Mouse (Mus musculus): Measurements from ENCODE around the gene Cyp39a1.

Gene Cyp39a1

DNA sequence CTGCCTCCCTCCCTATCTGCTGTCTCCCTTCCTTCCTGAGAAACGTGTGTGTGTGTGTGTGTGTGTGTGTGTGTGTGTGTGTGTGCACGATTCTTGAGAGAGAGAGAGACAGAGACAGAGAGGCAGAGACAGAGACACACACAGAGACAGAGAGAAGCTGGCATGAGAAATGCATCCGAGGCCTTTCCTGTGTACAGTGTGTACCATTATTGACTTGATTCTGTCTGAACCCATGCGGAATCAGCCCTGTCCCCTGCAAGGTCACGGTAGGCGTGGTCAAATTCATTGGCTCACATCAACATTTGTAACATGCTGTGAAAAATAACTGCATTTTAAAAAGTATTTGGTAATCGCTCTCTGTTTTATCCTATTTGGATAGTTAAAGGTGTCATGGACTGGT lies 16.9 kb downstream of the Cyp39a1 start:
- DNase-seq (ENCODE audit: low spot score): no peak

DNA sequence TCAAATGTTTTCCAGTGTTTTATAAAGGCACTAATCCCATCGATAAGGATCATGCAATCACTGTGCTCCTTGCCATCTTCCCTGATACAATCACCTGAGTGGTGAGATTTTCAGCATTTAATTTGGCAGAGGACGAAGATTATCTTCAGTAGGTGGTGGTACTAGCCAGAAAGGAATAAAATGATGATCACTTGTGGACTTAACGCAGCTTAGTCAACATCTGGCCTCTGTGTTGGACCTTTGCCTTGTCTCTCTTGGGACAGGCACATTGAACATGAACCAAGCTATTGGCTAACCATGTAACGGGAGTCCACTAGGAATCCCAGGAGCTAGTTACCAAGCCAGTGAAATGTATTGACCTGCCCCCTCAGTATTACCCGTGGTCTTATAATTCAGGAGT lies 17.4 kb downstream of the Cyp39a1 start:
- no peak for DNase-seq (ENCODE audit: low spot score)

DNA sequence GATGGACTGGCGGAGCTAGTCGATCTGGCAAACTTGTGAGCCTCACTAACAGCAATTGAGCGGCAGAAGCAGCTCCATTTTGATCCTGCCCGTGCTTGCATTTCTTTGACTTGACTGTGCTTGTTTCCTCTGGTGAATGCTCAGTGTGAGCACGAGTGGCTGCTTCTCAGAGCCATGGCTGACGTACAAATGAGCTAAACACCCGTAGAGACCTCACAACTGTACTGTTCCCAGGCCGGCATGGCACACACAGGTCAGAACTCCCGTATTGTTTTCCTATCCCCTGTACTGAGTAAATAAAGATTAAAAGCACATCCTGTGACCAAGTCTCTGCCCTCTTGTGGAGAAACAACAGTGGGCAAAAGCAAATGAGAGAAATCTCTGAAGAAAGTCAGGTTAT lies 22.4 kb downstream of the Cyp39a1 start:
- no peak for DNase-seq (ENCODE audit: low spot score)

DNA sequence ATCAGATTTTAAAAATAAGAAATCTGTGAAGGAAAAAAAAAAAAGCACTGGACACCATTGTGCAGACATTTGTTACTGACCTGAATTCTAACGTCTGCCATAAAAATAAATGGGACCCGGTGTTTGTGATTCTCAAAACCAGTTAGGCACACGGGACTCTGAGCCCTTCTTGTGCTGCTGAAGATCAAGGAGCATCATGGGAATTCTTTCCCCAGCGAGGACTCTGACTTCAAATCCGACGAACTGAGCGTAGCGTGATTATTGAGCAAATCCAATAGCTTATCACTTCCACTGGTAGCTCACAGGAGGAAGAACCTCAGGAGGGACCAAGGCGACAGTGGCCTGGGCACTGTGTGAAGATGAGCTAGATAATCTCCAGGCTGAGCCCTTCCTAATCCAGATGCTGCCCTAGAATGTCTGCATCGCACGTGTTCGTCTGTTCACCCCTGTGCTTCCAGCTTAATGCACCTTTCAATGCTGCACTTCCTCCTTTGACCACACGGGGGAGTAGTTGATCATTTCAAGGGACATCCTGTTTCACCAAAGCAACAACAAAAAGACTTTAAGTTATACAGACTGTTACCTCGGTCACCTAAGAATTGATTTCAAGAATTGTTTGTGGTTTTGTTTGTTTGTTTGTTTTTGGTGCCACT lies 31.9 kb downstream of the Cyp39a1 start:
- peak; percentile 50 for DNase-seq (ENCODE audit: low spot score)

DNA sequence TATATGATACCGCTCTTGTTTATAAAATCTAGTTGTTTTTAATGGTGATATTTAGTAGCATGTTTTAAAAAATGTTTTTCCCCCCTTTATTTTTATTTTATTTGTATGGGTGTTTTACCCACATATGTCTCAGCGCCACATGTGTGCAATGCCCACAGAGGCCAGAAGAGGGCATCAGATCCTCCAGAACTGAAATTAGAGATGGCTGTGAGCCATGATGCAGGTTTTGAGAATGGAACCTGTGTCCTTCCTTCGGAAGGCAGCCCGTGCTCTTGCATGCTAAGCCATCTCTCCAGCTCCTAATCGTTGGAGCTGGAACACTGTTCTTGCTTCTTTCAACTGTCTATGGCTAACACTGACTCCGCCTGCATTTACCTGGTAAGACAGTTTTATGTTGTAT lies 33.8 kb downstream of the Cyp39a1 start:
- peak; percentile 17 for DNase-seq (ENCODE audit: low spot score)

DNA sequence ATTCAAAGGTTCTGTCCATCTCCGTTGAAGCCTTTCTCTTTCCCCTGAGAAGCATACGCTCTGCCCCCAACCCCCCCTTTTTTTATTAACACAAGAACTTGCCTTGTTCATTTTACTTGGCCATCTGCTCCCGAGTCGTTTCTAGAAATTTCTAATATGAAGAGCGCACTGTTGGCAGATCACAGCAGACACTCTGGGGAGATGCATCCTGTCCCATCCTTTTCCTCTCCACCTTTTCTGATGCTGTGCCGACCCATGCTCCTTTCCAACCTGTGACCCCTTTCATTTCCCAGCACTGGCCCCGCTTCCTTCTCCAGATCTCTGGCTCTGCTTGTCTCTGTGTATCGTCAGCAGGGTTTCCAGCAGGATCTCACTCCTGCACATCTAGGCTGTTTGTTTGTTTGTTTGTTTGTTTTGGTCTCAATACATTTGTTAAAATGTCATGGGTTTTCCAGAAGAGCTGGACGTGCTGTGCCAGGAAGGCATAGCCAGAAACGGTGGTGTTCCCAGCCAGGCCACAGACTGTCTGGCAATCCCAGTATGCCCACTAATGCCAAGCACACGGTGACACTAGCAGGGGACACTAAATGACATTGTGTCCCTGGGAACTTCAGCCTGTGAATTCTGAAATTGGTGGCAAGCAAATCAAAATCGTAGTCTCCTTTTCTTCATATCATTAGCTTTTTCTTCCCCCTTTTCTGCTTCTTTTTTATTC lies 37.1 kb downstream of the Cyp39a1 start:
- no peak for DNase-seq (ENCODE audit: low spot score)

DNA sequence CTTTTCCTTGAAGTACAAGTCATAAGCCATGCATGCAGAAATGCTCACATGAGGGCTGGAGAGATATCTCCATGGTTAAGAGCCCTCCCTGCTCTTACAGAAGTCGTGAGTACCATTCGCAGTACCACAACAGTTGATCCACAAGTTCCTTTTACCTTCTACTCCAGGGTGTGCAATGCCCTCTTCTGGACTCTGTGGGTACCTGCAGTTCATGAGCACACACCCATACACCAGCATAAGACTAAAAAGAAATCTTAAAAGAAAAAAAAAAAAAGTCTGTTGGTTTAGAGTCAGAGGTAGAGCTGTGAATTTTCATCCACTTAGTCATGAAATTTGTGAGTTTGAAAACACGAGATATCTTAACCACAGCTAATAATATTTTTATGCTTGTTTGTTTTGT lies 39.5 kb downstream of the Cyp39a1 start:
- no peak for DNase-seq (ENCODE audit: low spot score)

DNA sequence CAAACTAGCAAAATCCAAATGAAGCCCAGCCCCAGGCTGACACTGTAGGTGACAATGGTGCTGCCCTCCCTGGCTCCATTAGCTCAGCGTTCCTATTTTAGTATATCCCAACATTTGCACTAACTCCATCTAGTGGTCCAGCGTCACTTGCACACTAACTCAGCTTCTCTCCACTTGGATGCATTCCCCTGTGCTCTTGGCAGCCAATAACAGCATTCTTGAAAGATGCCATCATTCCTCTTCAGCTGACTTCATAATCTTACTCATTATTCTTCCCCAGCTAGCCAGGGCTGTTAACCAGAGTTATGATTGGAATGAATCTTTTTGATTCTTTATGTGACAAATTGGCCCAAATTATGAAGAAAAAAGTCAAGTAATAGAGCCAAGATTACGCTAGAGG lies 40.0 kb downstream of the Cyp39a1 start:
- no peak for DNase-seq (ENCODE audit: low spot score)

DNA sequence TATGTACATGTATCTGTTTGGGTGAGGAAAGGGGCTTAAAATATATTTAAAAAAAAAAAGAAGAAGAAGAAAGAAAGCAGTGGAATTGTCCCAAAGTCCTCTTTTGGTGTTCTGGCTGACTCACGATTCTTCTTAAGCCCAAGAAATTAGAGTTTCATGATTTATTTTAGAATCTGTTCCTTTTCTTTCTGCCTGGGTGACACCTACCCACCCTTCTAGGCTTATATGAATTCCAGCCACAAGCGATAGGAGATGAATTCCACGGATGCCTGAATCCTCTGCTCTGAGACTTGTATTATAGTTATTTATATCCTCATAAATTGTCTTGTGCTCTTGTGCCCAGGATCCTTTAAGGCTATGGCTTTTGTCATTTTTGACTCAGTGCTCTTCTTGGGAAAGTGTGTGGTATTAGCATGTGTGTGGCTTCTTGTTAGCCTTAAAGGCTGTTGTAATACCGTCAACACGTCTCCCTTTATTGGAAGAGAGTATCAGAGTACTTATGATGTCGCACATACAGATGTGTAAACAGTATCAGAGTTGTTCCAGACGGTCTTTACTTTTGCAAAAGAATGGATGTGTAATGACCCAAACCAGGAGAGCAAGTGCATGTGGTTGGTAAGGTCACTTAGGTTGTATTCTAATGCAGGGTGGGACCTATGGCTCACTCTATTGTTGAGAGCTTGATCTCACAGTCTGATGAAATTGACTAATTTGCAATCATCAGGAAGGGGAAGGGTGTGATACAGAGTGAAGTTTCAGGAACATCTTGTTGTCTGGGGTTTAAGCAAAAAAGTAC lies 44.5 kb downstream of the Cyp39a1 start:
- no peak for DNase-seq (ENCODE audit: low spot score)

DNA sequence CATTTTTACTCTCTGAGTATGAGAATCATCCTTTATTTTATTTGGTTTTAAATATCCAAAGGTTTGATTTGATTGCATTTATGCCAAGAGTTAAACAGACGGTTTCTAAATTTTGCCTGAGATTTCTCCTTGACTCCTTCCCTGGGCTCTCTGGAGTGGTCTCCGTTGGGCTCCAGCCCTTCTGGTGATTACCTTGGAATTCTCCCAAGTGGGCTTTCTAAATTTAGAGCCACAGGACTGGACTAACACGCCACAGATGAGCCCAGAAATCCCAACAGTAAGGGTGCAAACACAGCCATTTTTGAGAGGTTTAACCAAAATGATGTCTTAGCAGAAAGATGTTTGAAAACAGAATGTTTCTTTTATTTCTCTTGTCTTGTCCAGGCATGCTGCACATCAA lies 47.0 kb downstream of the Cyp39a1 start:
- no peak for DNase-seq (ENCODE audit: low spot score)

DNA sequence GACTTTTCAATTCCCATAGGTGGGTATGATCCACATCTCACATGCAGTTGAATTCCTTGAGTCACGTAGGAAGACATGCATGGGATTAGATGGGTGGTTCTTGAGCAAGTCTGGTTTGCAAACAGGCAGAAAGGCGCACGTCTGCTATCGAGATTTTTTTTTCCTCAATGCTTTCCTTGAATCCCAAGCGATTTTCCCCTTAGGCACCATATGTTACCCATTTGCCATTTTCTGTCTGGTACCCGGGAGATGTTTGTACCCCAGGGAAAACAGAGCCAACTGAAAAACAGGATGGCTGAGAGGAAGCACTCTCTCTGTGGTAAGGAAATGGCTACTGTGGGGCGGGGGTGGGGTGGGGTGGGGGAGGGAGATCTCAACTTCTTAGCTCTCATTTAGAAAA lies 49.4 kb downstream of the Cyp39a1 start:
- no peak for DNase-seq (ENCODE audit: low spot score)

DNA sequence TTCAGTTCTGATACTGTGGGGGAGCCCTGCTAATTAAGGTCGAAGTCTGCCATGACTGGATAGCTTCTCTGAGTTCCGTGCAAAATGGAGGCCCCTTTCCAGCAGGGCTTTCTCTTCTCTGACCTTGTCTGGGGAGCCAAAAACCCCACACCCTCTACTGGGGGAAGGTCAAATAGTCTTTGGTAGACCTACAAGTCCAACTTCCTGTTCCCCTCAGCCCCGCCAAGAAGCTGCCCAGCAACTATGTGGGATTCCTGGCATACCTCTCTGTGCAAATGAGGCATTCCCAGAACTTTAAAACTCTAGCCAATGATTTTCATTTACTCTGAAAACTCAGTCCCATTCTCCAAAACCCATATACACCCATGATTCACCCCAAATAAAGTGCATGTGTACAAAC lies 52.2 kb downstream of the Cyp39a1 start:
- DNase-seq (ENCODE audit: low spot score): no peak

DNA sequence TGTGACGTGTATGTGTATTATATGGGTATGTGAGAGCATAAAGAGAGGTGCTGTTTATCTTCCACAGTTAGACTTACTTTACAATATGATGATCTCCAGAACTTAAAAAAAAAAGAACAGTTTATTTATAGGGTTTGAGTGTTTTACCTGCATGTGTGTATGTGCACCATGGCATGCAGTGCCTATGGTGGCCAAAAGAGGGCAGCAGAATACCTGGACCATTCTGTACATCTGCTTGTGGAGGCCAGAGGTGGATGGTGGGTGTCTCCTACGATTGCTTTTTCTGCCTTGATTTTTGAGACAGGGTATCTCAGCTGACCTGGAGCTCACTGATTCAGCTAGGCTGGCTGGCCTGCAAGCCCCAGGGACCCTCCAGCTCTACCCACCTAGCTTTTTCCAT lies 57.3 kb downstream of the Cyp39a1 start:
- DNase-seq (ENCODE audit: low spot score): no peak

DNA sequence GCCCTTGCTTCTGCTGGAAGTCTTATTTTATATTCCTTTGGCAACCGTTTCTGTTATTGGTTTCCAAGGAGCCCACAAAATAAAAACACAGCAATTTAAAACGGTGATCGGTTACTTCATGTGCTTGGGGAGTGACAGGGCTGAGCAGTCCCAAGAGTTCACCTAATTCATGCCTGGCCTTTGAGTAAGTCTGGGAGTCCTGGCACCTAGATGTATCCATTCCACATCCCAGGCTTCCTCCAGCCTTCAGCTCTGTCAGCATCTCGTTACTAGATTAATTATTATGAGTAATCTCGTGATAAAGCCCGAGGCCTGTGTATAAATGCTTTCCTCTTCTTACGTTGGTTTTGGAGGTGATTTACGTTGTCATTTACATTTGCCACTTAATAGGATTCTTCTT lies 64.1 kb downstream of the Cyp39a1 start:
- DNase-seq (ENCODE audit: low spot score): no peak

DNA sequence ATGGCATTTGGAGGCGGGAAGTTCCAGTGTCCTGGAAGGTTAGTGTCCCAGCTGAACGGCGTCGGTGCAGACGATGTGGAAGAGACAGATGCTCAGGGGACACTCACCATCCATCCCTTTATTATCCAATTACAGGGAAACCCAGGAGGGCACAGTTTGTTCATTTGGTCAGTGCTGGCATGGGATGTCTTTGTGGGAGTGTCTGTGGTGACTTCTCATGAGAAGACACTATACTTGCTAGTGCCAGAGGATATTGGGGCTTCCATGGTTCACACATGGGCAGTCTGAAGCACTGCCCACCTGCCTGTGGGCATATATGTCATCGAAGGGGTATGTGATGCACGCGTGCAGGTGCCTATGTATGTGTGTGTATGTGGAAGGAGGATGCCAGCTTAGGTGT lies 64.8 kb downstream of the Cyp39a1 start:
- no peak for DNase-seq (ENCODE audit: low spot score)

DNA sequence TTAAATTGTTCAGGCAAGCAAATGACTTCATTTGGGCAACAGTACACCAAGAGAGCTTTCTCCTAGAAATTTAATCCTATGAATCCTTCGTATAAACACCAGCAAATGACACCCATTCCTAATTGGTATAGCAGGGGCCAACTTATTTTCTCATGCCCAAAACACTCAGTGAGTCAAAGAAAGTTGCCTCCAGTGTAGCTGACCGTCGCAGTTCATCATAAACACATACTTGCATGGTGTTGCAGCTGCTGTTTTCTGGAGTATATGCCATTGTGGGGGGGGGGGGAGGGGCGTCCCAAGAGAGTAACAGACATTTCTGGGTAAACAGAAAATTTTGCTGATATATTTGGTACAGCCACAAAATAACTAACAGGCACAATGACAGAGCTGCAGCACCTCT lies 67.0 kb downstream of the Cyp39a1 start:
- no peak for DNase-seq (ENCODE audit: low spot score)

DNA sequence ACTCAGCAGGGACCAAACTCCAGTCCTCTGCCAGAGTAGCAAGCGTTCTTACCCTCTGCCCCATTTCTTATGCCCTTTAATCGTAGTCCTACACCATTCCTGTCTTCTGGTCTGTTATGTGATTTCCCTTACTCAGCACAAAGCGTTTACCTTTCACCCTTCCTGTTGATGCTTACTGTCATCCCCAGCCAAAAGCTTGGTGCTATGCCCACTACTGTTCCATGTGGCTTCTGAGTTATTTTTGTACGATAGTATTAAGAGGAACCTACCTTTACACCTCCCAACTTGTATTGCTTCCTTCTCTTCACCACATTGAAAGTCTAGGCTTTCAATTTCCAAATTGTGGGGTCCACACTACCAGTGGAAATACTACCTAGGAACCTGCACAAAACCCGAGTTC lies 76.7 kb downstream of the Cyp39a1 start:
- no peak for DNase-seq (ENCODE audit: low spot score)

DNA sequence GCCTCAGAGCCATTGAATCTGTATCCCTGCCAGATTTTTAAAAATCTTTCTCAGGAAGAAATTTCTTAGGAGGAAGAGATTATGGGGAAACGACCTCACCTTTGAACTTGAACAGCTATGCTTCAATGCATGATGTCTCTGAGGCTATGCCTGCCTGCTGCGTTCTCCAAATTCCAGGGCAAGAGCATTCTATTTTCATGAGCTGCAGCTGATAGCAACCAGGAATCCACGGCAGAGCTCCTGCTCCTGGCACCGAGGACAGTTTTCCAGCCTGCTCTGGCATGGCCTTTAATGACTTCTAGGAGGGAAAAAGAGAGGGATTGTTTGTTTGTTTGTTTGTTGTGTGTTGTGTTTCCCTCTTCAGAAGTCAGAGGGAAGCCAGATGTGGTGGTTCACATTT lies 77.2 kb downstream of the Cyp39a1 start:
- DNase-seq (ENCODE audit: low spot score): no peak

DNA sequence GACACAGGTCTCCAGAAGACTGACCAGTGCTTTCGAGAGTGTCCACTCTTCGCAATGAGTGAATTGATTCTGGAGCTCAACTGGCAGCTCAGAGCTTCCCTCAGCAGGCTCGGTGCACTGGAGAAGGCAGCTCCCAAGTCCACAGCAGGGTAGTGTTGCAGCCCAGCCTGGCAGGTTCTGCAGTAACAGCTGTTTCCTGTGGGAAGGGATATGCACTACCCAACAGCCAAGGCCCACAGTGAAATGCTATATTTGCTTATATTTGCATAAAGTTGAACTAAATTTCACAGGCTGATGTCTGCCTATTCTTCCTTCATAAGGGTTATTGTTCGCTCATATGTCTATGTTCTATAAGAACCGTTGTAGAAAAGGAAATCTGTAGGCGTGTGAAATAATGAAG lies 83.9 kb downstream of the Cyp39a1 start:
- DNase-seq (ENCODE audit: low spot score): peak; percentile 18

DNA sequence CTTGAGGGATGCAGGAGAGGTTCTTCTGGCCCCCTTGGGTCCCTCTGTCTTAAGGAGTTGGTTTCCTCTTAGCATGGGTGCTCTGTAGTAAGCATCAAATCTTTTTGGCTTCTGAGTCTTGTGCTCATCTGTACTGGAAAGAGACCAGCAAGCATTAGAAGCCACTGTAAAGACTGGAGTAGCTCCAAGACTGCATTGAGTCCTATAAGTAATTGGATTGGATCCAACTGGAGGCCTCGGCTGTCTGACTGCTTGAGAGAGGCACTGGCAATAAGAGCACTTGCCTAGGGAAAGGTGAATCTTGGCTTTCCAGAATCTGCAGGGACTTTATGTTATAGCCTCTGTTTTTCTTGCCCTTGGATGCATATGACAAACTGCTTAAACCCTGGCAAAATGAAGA lies 85.6 kb downstream of the Cyp39a1 start:
- DNase-seq (ENCODE audit: low spot score): no peak

DNA sequence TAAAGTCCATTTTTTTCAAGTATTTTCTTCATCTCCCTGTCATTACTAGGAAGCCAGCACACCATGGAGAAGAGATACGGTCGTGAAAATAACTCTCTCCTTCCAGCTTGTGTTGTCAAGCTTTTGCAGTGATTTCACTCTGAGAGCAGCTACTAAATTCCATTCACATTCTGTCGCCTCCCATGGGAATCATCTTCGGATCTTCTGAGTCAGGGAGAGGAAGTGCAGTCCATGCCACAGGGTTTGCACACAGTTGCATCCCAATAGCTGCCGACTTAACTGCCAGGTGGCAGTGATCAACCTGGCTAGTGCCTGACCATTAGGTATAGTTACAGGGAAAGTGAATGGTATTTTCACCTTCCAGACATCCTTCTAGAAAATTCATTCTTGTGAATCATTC lies 87.5 kb downstream of the Cyp39a1 start:
- DNase-seq (ENCODE audit: low spot score): no peak

DNA sequence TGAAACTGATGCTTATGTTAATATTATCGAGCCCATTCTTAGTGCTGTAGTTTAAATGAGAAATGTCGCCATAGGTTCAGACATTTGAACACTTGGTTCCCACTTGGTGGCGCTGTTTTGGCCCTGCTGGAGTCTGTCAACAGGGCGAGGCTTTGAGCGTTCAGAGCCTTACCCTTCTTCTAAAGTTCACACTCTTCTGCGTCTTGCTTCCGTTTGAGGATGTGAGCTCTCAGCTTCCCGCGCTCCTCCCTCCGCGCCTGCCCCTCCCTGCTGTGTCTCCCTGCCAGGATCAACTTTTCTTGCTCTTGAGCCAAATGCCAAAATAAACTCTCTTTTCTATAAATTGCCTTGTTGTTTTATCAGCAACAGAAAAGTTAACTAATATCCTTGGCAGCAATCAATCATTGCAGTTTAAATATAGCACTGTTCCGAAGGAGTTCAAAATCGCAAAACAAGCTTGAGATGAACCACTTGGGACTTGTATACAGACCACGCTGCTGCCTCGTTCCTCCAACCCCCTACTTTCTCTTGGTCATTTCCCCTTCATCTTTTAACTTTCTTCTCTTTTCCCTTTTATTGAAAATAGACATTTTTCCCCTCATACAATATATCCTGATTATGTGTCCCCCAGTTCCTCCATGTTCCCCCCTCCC lies 91.5 kb downstream of the Cyp39a1 start:
- DNase-seq (ENCODE audit: low spot score): no peak

DNA sequence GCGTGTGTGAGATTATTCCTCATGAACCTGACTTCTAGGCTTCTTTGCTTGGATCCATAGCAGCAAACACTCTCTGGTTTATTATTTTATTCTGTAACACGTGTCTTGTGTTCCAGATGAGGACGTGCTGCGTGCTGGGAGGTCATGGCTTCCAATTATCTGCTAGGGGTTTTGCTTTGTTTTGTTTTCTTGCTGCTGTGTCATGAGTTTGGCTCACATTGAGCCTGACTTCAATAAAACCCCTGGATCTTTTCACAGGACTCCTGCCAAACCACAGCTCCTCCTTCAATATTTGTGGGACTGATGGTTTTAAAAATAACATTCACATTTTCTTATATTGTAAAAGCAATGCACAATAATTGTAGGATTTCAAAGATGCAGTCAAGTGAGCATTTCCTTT lies 117.3 kb downstream of the Cyp39a1 start:
- DNase-seq (ENCODE audit: low spot score): no peak
